Mouse (Mus musculus) layer of hippocampus, adult 2 months (tissue): ENCODE measurements at regions not wholly inside any gene's neighbourhood (a gene's known extent, or its start where the extent isn't known, plus 50 kb on each side); places are given as distances from the start of the nearest gene placed in this dataset.
"Not testable (repeated sequence)": the region's sequence is repeated elsewhere in the genome, so short reads cannot be mapped to it uniquely, and the experiment has no call there.

Experiments used
- DNase-seq, 2 experiments: peaks; one replicate each; pipeline ENCODE4 v3.0.0; 2022; ENCODE audit warnings: low spot score in 2 of 2
- H3K27ac ChIP-seq: fragments of 200-600 bp; 2 replicates; pipeline ENCODE4 v1.8.1; 2022
- H3K4me3 ChIP-seq: fragments of 200-600 bp; 2 replicates; pipeline ENCODE4 v1.8.1; 2022; ENCODE audit warnings: mild to moderate bottlenecking
- CTCF ChIP-seq: fragments of 200-600 bp; conservative IDR thresholded peaks from 2 replicates; pipeline ENCODE4 v1.8.1; 2022; ENCODE audit warnings: antibody characterized with exemption, mild to moderate bottlenecking, moderate library complexity

- H3K27ac ChIP-seq, DNase-seq, H3K4me3 ChIP-seq: not testable (repeated sequence)
- peak; percentile 62 for TF ChIP-seq CTCF
Observed at GRCm38 (mm10) chr13:3216070-3216469, 321.8 kb upstream of the Gdi2 start.

- DNase-seq, H3K4me3 ChIP-seq, H3K27ac ChIP-seq: not testable (repeated sequence)
Observed at GRCm38 (mm10) chr13:3221005-3221621, 316.8 kb upstream of the Gdi2 start.

GRCm38 (mm10) chr13:3221622-3222021, 316.2 kb upstream of the Gdi2 start:
- Histone ChIP-seq H3K4me3 (no peak overlapping the region), H3K27ac (no peak overlapping the region)
- TF ChIP-seq CTCF, result no peak
- no peak for DNase-seq

- Histone ChIP-seq H3K4me3 (no peak overlapping the region), H3K27ac (no peak overlapping the region)
- no peak for DNase-seq
- no peak for TF ChIP-seq CTCF
Observed at GRCm38 (mm10) chr13:3258379-3258778, 279.5 kb upstream of the Gdi2 start.

GRCm38 (mm10) chr13:3276130-3276529, 261.7 kb upstream of the Gdi2 start:
- DNase-seq, H3K4me3 ChIP-seq, H3K27ac ChIP-seq: not testable (repeated sequence)
